Mouse (Mus musculus): Measurements from ENCODE around the gene Tex48.

Tex48 gene

DNA sequence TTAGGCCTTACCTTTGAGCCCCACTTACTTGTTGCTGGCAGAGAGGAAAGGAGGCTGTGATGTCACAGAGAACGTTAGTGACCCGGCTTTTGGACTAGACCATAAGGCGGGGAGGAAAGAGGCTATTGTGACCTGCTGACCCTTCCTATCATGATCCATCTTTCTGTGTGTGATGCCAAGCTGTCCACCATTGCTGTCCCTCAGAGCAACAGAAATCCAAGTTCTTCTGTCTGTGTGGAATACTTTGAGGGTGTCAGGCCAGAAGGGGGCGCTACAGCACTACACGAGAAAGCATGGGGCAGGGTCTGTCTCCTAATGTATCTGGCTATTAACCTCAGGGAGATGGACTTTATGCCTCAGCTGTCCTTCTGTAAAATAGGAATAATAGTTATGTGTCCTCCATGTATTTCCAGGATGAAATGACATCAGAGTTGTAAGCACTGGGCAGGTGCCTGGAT is at the start of gene Tex48:
Gene Tex48 (minus strand): TSS at position 51 of the 458 bp plus-strand sequence.
- DNase-seq: no peak

- DNase-seq: no peak
Observed at GRCm38 (mm10) chr4:63668255-63668654, 46.0 kb upstream of the Tex48 start.

DNA sequence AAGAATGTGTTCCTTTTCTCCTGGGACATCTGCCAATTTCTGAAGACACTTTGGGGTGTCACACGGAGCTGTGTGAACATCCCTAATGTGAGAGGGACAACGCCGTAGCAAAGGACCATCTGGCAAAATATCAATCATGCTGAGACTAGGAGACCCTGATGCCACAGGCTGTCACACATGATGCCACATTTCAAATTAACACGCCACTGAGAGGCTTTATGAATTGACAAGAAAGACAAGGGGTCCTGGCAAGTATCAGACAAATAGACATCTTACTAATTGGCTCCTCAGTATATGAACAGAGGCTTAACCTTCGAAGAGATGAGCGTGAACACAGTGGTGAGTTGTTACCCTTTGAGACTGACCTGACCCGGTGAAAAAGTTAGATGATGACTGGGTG is 43.5 kb upstream of the Tex48 start:
- DNase-seq: no peak

- no peak for DNase-seq
Observed at GRCm38 (mm10) chr4:63663279-63663678, 41.1 kb upstream of the Tex48 start, which contains the start of gene Gm11214. Gm11214 (minus strand) TSS chr4:63663379.

GRCm38 (mm10) chr4:63661857-63662256 is 39.6 kb upstream of the Tex48 start:
- DNase-seq: no peak

DNA sequence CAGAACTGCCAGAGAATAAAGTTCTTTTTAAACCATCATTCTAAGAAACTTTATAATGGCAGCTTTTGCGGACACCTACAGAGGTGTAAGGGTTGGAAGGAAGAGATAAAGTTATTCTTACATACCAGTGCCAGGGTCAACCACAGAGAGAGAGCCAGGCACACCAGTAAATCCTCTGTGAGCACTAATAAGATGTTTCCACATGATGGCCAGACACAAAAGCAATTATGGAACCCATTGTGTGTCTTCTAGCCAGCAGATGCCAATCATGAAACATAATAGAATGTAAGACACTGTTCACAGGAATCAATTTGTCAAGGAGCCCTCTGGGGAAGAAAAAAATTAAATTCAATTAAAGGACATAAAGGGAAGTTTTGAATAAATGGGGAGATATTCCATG is 39.2 kb upstream of the Tex48 start:
- no peak for DNase-seq

- no peak for DNase-seq
Observed at GRCm38 (mm10) chr4:63659775-63660174, 37.5 kb upstream of the Tex48 start.

GRCm38 (mm10) chr4:63659086-63659485 is 36.9 kb upstream of the Tex48 start:
- no peak for DNase-seq

- no peak for DNase-seq
Observed at GRCm38 (mm10) chr4:63654381-63654780, 32.2 kb upstream of the Tex48 start.

DNA sequence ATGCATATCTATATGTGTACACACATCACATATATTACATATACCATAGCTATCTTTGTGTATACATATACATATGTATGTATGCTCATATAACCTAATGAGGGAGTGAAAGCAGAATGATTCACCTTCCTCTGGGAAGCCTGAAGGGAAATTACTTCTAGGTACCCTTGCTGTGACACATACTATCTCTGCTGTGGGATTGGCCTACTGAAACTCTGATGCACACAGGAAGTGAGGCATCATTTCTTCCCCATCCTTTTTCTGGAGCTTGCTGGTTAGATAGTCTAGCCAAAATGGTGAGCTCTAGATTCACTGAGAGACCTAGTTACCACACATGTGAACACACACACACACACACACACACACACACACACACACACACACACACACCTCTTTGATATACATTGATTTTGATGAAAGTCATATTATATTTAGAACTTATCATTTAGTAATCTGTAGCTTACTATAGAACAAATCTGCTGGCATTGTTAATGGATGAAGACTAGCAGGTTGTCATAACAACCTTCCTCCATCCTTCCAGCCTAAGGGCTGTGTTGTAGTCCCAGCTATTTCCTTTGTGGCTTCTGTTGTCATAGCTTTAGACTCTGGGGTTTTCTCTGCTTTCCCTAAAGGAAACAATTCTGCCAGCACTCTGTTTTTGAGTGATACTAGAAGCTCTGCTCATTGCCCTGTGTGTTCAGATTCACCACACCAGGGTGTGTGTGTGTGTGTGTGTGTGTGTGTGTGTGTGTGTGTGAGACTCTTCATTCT is 21.9 kb upstream of the Tex48 start:
- no peak for DNase-seq

GRCm38 (mm10) chr4:63639842-63640241 is 17.6 kb upstream of the Tex48 start:
- DNase-seq: no peak

- no peak for DNase-seq
Observed at GRCm38 (mm10) chr4:63638603-63639002, 16.4 kb upstream of the Tex48 start.

DNA sequence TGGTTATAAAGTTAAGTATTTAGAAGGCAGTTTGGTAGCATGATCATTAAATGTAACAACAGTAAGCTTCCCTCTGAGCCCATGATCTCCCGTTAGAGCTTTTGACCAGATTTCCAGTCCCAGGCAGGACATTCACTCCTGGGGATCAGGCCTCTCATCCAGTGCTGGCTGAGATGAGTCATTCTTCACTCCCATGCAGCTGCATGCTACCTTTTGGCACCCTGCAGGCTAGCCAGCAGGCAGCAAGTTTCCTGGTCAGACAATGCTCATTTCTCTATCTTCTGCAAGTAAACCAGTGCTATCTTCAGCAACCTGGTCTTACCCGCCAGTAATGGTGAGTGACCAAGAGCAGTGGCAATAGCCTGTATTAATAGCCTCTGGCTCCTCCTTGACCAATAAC is 11.0 kb upstream of the Tex48 start:
- DNase-seq: no peak

DNA sequence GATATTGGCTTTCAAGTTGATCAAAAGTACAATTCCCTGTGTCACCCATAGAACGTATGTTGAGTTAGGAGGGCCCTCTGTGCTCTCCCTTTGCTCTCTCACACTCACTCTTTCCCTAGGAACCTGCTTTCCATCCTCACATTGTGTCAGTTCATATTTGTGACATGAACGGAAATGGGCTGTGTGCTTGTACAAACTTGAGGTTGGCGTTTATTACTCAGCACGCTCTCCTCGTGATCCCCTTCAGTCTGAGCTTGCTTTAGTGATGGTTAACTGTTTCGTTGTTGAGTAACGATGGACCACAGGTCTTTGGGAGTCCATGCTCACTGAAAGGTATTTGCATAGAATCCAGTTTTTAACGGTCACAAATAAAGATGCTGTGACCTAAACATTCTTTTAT is 4.9 kb upstream of the Tex48 start:
- DNase-seq: no peak

DNA sequence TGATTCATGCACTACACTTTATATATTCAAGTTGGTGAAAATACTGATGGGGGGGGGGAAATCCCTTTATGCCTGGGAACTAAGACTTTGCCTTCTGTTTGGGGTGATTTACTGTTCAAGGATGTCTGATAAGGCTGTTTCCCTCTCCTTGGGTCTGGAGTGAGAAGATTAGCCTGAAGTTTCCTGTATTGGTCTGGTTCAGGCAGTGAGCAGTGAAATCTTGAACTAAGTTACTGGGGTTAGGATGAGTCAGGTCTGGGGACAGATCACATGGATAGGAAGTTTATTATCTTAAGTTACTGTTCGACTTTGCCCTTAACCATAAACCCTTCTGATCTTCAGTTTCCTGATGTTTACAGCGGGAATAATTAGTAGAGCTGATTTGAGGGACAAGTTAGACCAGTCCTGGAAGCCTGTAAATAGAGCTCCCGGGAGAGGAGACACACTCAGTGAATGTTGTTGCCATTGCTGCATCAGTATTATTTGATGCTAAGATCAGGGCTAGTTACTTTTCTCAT is 3.4 kb upstream of the Tex48 start:
- DNase-seq: no peak

DNA sequence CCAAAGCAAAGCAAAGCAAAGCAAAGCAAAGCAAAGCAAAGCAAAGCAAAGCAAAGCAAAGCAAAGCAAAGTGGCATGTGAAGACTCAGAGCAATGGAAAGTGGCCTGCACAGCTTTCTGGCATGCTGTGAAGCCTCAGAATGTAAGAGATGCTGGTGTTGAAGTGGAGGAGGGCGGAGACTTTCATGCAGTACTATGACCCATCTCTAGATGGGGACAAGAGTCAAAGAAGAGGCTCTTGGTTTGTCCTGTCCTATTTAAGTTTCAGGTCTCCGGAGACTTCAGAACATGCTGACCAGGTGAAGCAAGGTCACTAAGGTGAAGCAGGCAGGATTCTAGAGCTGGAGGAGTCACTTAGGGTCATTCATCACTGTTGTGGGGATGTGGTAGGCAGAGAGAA is 367 bp downstream of the Tex48 start:
- no peak for DNase-seq

DNA sequence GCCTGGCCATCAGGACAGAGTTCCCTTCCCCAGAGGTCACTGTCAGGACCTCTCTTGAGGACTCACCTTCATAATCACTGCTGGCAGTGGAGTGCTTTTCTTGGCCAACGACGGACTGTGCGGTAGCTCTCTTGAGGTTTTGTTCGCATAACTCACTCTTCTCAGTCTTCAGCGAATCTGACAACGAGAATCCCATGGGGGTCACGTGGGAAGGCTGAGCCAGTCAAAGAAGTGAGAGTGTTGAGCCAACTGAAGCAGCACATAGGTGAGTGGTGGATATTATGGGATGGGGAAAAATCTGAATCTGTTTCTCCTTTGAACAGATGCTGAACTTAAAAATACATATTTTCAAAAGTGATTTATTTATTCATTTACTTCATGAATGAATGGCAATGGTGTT is 13.8 kb downstream of the Tex48 start:
- no peak for DNase-seq

DNA sequence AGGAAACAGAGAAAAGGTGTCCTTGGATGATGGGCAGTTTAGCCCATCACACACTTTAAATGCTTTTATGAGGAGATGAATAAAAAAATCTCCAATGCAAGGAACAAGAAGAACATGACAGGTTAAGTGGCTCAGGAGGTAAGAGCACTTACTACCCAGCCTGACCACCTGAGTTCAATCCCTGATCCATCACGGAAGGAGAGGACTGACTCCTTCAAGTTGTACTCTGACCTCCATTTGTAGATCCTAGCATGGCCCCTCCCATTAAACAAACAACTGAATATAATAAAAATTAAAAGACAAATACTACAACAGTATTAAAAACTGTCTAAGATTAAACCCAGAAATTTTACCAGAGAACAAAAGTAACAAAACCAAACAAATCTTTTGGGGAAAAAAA is 16.3 kb downstream of the Tex48 start:
- no peak for DNase-seq

- DNase-seq: no peak
Observed at GRCm38 (mm10) chr4:63605545-63605944, 16.7 kb downstream of the Tex48 start.

DNA sequence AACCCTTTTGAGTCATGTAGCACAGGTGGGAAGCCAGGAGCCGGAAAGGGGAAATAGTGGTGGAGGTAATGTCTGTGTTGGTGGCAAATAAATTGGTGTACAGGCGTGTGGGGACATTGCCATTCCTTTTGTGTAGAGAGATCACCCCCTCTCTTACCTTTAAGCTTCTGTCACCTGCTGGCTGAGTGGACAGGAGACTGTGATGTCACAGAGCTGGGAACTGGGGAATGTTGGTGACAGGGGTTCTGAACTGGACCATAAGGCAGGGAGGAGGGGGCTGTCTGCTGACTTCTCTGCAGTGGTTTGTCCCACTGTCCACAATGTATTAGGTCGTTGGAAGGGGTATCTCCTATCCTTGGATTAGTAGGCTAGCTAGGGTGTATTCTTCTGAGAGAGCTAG is 17.3 kb downstream of the Tex48 start, which contains the start of gene Gm11213:
Gene Gm11213 (minus strand): TSS at position 317 of the 400 bp plus-strand sequence.
- no peak for DNase-seq

- DNase-seq: no peak
Observed at GRCm38 (mm10) chr4:63601263-63601662, 21.0 kb downstream of the Tex48 start.

GRCm38 (mm10) chr4:63600786-63601185 is 21.4 kb downstream of the Tex48 start:
- DNase-seq: no peak

GRCm38 (mm10) chr4:63596010-63596409 is 26.2 kb downstream of the Tex48 start:
- DNase-seq: no peak

- no peak for DNase-seq
Observed at GRCm38 (mm10) chr4:63595259-63595658, 27.0 kb downstream of the Tex48 start.
